Mouse (Mus musculus): ENCODE measurements around the gene Dolpp1. TPM values are rescaled to one million over a fixed set of nuclear protein-coding genes. Genes with fewer than 3 reads are reported as not detected.

Dolpp1 gene
- total RNA-seq, 2 experiments from 2014 or later: 22.8 to 24.0 TPM

DNA sequence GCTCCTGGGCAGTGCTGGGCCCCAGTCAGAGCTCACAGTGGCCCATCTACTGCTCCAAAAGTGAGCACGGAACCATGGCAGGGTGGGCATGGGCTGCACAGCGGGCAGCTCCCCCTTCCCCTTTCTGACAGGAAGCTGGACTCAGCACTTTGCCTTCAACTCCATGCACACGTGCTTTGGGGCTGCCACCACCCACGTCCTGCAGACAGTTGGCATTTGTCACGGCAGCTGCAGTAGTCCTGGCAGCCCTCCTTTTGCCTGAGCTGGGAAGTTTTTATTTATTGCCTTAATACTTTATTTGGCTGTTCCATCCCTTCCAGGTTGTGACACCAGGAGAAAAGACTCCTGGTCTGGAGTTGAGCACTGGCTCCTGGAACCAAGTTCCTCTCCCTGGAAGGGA lies 7.2 kb upstream of the Dolpp1 start:
- no peak for TF ChIP-seq CTCF (conservative IDR thresholded peaks at IDR 0.05)
- no peak overlapping the region for H3K4me3 ChIP-seq
- H3K27ac ChIP-seq: peak overlapping the region; percentile 56
- DNase-seq (ENCODE audit: low spot score in 2 of 2): no peak

DNA sequence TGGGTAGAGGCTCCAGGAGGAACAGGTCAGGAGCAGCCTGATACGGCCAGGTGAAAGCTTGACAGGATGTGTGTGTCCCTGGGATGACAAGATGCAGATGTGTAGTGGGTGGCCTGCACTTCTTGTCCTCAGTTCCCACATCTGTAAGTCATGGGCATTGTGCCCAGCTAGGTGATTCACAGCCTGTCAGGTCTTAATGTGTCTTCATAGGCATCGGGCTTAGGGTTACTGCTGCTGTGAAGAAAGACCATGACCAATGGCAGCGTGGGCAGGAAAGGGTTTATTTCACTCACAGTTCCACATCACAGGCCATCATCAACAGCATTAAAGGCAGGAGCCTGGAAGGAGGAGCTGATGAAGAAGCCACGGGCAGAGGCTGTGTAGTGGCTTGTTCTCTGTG lies 6.5 kb upstream of the Dolpp1 start:
- TF ChIP-seq CTCF (conservative IDR thresholded peaks at IDR 0.05): no peak

DNA sequence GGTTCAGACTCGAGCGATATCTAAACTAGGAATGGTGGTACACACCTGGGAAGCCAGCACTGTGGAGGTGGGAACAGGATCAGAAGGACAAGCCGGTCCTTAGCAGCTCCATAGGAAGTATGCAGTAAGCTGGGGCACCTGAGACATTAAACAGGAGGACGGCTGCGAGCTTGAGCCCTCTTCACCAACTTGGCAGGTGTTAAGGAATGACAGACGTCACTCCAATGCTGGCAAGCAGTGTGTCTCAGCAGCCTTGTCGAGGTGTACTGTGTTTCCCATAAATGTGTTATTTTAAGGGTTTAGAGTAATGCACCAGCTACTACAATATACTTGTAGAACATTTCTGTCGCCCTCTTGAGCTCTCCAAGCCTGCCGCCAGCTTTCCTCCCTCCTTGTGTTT lies 5.1 kb upstream of the Dolpp1 start:
- Histone ChIP-seq H3K4me3 (no peak overlapping the region), H3K27ac (no peak overlapping the region)
- no peak for TF ChIP-seq CTCF (conservative IDR thresholded peaks at IDR 0.05)
- DNase-seq (ENCODE audit: low spot score in 2 of 2): no peak

More for the DNA sequence above, 6.5 kb upstream of the Dolpp1 start:
- Histone ChIP-seq H3K27ac (peak overlapping the region; percentile 56), H3K4me3 (no peak overlapping the region)
- DNase-seq (ENCODE audit: low spot score in 2 of 2): no peak

DNA sequence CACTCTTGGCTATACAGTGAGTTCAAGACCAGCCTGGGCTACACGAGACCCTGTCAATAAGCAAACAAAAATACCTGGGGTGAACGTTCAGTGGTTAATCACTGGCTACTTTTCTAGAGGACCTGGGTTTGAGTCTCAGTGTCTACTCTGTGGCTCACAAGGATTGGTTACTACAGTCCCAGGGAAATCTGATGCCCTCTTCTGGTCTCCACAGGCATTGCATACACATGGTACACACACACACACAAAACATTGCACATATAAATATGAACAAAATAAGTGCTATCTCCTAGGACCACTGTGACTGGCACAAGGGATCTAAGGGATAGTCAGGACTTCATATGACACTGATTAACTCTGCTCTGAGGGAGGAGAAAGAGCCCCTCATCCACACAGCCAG lies 3.1 kb upstream of the Dolpp1 start:
- DNase-seq (ENCODE audit: low spot score in 2 of 2): no peak

DNA sequence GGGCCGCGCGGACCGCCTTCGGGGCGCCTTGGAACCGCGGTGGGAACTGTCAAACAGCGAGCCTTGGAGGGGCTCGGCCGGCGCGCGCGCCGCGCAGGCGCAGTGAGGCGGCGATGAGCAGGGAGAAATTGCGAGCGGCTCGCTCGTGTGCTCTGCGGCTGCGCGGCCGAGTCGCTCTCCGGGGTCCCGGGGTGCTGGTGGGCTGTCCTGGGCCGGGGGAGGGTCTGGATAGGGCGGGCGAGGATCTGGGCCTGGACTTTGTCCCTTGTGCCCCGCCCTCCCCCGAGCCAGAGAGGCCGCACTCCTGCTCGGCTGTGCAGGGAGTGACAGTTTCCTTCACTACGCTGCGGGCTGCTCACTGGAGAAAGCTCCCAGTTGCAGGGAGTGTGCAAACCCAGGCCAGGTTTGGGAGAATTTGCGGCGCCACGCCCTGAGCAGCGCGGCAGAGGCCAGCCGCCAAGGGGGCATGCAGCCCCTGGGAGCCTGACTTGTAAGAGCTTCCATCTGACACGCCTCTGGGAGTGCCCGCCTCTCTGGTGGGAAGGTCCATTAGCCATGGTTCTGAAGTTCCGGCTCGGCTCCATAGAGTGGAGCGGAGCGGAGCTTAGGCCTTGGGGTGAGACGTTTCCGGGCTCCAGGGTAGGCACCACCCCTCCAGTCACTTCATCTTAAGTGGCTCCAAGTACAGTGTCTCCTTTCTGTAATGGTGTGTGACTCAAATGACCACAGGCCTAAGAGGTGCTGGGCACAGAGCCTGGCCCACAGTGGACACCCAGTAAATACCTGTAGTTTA lies 719 bp downstream of the Dolpp1 start:
- no peak for TF ChIP-seq CTCF (conservative IDR thresholded peaks at IDR 0.05)

More for the DNA sequence above, 3.1 kb upstream of the Dolpp1 start:
- no peak overlapping the region for H3K27ac ChIP-seq
- TF ChIP-seq CTCF (conservative IDR thresholded peaks at IDR 0.05): peak; percentile 52
- no peak overlapping the region for H3K4me3 ChIP-seq

DNA sequence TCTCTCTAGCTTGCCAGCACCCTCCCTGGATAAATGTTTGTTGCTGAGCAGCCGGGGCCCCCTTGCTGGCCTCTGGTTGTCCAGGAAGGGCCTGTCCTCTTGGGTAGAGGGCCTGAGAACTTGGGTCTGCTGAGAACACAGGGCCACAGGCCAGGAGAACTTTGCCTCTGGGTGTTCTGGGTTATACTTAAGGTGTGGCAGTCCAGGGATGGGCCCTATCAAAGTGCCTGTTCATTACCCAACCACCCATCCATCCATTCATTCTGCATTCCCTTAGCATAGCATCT lies 1.3 kb downstream of the Dolpp1 start:
- peak overlapping the region; percentile 97 for H3K27ac ChIP-seq
- no peak for TF ChIP-seq CTCF (conservative IDR thresholded peaks at IDR 0.05)

More for the DNA sequence above, 719 bp downstream of the Dolpp1 start:
- H3K27ac ChIP-seq: peak overlapping the region; percentile 97
- peak; percentile 67 to 82 for DNase-seq (ENCODE audit: low spot score in 2 of 2)
- H3K4me3 ChIP-seq: peak overlapping the region; percentile 93

DNA sequence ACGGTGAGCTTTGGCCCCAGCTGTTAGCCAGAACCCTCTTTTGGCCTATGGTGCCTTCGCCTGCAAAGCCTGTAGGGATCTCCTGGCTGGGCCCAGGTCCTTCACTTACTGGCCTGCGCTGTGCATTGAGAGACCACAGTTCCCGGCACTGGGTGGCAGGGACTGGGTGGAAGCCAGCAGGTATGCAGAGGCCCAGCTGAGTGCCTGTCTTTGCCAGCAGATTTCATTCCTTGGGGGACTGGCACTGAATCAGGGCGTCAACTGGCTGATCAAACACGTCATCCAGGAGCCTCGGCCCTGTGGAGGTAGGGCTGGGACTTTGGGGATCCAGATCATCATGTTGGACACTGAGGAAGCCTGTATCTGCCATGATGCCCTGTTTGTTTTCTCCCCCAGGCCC lies 3.7 kb downstream of the Dolpp1 start:
- DNase-seq (ENCODE audit: low spot score in 2 of 2): no peak
- no peak overlapping the region for H3K27ac ChIP-seq
- no peak for TF ChIP-seq CTCF (conservative IDR thresholded peaks at IDR 0.05)
- no peak overlapping the region for H3K4me3 ChIP-seq

More for the DNA sequence above, 1.3 kb downstream of the Dolpp1 start:
- H3K4me3 ChIP-seq: peak overlapping the region; percentile 93
- DNase-seq (ENCODE audit: low spot score in 2 of 2): no peak

DNA sequence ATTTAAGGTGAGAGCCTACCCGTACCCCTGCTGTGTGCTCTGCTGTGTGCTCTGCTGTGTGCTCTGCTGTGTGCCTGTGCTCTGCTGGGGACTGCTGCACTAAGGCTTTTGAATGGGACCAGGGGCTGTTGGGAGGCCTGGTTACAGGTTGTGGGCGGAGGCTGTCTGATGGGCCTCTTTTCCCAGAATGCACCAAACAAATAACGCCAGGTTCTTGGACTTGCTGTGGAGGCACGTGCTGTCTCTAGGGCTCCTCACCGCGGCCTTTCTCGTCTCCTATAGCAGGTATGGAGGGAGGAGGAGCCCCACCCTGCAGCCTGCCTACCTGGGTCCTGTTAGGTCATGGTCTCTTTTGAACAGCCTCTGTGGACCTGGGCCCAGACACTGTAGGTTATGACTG lies 4.2 kb downstream of the Dolpp1 start:
- no peak for DNase-seq (ENCODE audit: low spot score in 2 of 2)
- Histone ChIP-seq H3K4me3 (no peak overlapping the region), H3K27ac (no peak overlapping the region)
- no peak for TF ChIP-seq CTCF (conservative IDR thresholded peaks at IDR 0.05)

DNA sequence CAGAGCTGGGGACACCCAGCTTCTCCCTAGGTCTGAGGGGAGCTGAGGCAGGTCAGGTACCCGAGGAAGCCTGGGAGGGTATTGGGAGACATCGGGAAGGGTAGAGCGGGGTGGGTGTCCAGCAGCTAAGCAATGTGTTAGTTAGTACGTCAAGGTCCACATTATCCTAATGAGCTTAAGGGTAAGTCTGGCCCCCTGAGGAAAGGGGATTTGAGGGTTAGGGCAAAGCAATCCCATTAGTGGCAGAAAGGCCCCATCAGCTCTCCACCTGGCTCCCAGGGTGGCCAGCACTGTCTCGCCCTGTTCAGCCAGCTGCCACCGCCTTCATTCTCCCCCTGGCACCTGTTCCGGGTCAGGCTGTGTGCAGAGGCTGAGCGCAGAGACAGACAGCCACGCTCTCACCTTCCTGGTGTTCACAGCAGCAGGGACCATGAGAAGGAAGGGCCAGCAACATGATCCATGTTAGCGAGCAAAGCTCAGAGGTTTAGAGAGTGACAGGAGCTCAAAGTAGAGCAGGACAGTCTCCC lies 6.0 kb downstream of the Dolpp1 start:
- no peak overlapping the region for H3K27ac ChIP-seq
- no peak for DNase-seq (ENCODE audit: low spot score in 2 of 2)
- no peak for TF ChIP-seq CTCF (conservative IDR thresholded peaks at IDR 0.05)
- H3K4me3 ChIP-seq: no peak overlapping the region

DNA sequence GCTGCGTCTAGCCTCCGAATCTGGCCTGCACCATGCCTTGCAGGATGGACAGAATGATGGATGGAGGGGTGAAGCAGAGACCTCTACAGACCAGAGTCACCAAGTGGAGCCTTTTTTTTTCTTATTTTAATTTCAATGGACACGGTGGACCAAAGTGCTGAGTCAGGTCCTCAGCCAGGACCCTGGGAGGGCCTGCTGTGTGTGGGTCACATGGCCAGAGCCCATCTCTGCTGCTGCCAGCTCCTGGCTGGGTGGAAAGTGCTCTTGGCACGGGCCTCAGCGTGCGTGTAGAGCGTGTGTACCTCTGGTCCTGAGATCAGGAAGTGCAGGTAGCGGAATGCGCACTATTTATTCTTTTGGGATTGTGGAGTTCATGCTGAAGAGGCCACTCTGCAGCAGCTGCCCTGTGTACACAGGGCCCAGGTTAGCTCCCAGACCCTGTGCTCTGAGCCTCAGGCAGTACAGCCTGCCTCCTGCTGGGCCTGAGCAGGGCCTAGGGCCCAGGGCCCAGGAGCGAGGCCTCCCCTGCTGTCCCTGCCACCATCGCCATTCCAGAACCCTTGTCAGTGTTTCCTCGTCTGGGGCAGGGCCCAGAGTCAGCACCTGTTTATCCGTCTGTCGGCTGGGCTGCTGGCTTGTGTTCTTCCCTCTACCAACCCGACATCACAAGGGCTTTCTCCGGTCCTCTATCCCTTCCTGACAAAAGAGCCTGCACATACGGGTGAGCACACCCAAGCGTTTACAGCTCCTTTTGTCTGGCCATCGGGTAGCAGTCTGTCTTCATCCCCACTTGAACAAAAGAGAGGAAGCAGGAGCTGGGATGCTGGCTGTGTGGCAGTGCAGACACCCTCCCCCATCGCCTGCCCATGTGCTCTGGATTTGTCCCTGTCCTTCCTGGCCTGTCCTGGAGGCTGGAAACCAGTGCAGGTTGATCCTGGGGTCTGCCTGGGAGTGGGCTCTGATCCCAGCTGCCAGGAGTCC lies 7.4 kb downstream of the Dolpp1 start:
- TF ChIP-seq CTCF (conservative IDR thresholded peaks at IDR 0.05): no peak
- Histone ChIP-seq H3K27ac (peak overlapping the region; percentile 77), H3K4me3 (no peak overlapping the region)
- DNase-seq (ENCODE audit: low spot score in 2 of 2): no peak

DNA sequence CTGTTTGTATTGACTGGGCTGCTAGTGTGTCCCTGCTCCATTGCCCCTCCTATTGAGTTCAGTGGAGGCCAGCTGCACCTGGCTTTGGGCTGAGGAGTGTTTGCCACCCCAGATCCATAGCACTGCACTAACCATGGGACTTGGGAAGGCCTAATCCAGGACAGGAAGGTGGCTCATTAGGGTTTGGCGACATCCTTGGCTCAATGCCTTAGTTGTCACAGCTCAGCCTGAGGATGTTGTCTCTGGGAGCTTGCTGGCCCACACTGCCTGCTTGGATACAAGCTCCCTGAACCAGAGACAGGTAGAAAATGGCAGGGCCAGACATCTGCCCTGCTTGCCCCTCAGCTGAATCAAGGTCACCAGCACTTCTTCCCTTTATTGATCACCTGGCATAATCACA lies 9.5 kb downstream of the Dolpp1 start:
- H3K27ac ChIP-seq: peak overlapping the region; percentile 57; the same call in 1 of the 2 replicates
- no peak for TF ChIP-seq CTCF (conservative IDR thresholded peaks at IDR 0.05)

DNA sequence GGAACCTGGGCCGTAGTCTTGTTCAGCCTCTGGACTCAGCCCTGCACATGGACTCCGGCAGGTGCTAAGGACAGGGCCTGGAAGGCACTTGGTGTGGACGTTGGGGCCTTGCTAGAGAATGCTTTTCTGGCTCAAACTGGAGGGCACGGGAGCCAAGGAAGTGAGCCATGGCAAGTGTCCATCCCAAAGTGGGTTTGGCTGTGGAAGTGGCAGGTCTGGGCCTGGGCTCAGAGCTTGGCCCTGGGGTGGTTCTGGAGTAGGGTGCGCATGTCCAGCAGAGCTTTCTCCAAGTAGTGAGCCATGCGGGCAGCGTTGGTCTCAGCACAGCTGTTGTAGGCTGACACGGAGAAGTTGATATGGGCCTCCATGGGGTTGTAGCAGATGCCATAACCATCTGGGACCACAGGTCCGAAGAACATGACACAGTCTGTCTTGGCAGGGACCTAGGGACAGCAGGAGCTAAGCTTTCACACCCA lies 10.3 kb downstream of the Dolpp1 start:
- Histone ChIP-seq H3K27ac (peak overlapping the region; percentile 57; the same call in 1 of the 2 replicates), H3K4me3 (no peak overlapping the region)
- DNase-seq (ENCODE audit: low spot score in 2 of 2): no peak
- TF ChIP-seq CTCF (conservative IDR thresholded peaks at IDR 0.05): no peak

More for the DNA sequence above, 9.5 kb downstream of the Dolpp1 start:
- no peak for DNase-seq (ENCODE audit: low spot score in 2 of 2)
- H3K4me3 ChIP-seq: no peak overlapping the region

DNA sequence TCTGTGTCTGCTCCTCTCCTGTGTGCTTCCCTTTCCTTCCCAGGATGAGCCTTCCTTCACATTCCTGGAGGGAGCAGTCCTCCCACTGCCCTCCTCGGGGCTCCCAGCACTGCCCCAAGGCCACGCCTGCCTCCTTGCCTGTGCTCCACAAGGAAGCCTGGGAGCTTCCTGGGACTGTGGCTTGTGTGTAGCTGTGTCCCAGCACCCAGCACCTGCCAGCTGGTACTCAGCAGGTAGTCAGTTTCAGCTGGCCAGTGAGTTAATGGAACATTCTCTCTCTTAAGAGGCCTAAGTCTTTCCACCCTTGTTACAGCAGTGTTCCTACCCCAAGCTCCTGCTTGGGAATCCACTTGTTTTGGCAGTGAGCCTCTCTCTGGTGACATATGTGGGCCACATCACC lies 10.8 kb downstream of the Dolpp1 start:
- TF ChIP-seq CTCF (conservative IDR thresholded peaks at IDR 0.05): no peak
- DNase-seq (ENCODE audit: low spot score in 2 of 2): no peak
- H3K4me3 ChIP-seq: no peak overlapping the region
- H3K27ac ChIP-seq: peak overlapping the region; percentile 57; the same call in 1 of the 2 replicates
